Mouse (Mus musculus) kidney, embryonic 15.5 days (tissue): Measurements from ENCODE around the gene Ppm1l. TPM values are rescaled to one million over a fixed set of nuclear protein-coding genes. Genes with fewer than 3 reads are reported as not detected.

Experiments used
- ATAC-seq: fragments of 200-750 bp; cut with Nextera tagmentation; replicated peaks from 2 replicates; pipeline ENCODE4 v1.8.0; 2017; ENCODE audit warnings: moderate TSS enrichment; ENCODE audit not compliant: low FRiP score
- H3K27ac ChIP-seq: fragments of 300-500 bp; sonication (generic); 2 replicates; pipeline ENCODE4 v1.5.1; 2015; ENCODE audit warnings: mild to moderate bottlenecking, inconsistent platforms
- H3K27me3 ChIP-seq: fragments of 300-500 bp; sonication (generic); 2 replicates; pipeline ENCODE4 v1.6.1; 2015; ENCODE audit warnings: inconsistent platforms
- H3K36me3 ChIP-seq: fragments of 300-500 bp; sonication (generic); 2 replicates; pipeline ENCODE4 v1.6.1; 2015; ENCODE audit warnings: inconsistent platforms
- H3K4me1 ChIP-seq: fragments of 300-500 bp; sonication (generic); 2 replicates; pipeline ENCODE4 v1.6.1; 2015; ENCODE audit warnings: inconsistent platforms
- H3K4me2 ChIP-seq: fragments of 300-500 bp; sonication (generic); 2 replicates; pipeline ENCODE4 v1.6.1; 2015; ENCODE audit warnings: moderate library complexity, mild to moderate bottlenecking, inconsistent platforms
- H3K4me3 ChIP-seq: fragments of 300-500 bp; sonication (generic); replicated peaks from 2 replicates; pipeline ENCODE4 v1.5.1; 2015; ENCODE audit warnings: mild to moderate bottlenecking, inconsistent platforms
- H3K9ac ChIP-seq: fragments of 300-500 bp; sonication (generic); 2 replicates; pipeline ENCODE4 v1.6.1; 2015; ENCODE audit warnings: mild to moderate bottlenecking, inconsistent platforms
- H3K9me3 ChIP-seq: fragments of 300-500 bp; sonication (generic); replicated peaks from 2 replicates; pipeline ENCODE4 v1.6.1; 2016; ENCODE audit warnings: inconsistent platforms
- WGBS: fragments of 180-500 bp; shearing (Covaris S2); methylation state at CpG from one replicate; pipeline ENCODE4 v1.1.7; 2015; ENCODE audit warnings: mixed read lengths; 5-methylcytosine and 5-hydroxymethylcytosine counted together
- polyA plus RNA-seq: library from polyadenylated mRNA; unstranded; fragments of >200 nt; fragmentation: Nextera tagmentation; extraction: Ambion mirVana; gene quantifications from 2 replicates; pipeline ENCODE4 v1.2.1, GENCODE M21; 2015

Ppm1l gene
- polyA plus RNA-seq, 1 experiment from 2014 or later: 6.2 TPM

GRCm38 (mm10) chr3:69489669-69490068 lies 173.0 kb downstream of the Ppm1l start:
- no peaks in the 10 kb centered on the region for H3K27me3 ChIP-seq
- peaks cover 28% of the 10 kb centered on the region for H3K4me1 ChIP-seq
- no peak overlapping the region for H3K4me3 ChIP-seq
- no peak overlapping the region for H3K4me2 ChIP-seq
- no peaks in the 10 kb centered on the region for H3K36me3 ChIP-seq
- no peak for ATAC-seq
- WGBS: 78% methylated on average over 3 of the region's 3 CpGs
- no peaks in the 10 kb centered on the region for H3K9me3 ChIP-seq
- H3K9ac ChIP-seq: no peak overlapping the region
- no peak overlapping the region for H3K27ac ChIP-seq

GRCm38 (mm10) chr3:69490981-69491681 lies 174.5 kb downstream of the Ppm1l start:
- Histone ChIP-seq H3K27me3 (no peaks in the 10 kb centered on the region), H3K9me3 (no peaks in the 10 kb centered on the region), H3K9ac (no peak overlapping the region), H3K27ac (no peak overlapping the region), H3K4me3 (no peak overlapping the region), H3K4me2 (no peak overlapping the region), H3K4me1 (peaks cover 24% of the 10 kb centered on the region), H3K36me3 (no peaks in the 10 kb centered on the region)
- 59% methylated on average over 6 of the region's 6 CpGs for WGBS
- ATAC-seq: peak; percentile 89

GRCm38 (mm10) chr3:69494233-69495010 lies 177.8 kb downstream of the Ppm1l start:
- no peak overlapping the region for H3K27ac ChIP-seq
- no peak overlapping the region for H3K4me3 ChIP-seq
- H3K27me3 ChIP-seq: no peaks in the 10 kb centered on the region
- no peak for ATAC-seq
- H3K4me2 ChIP-seq: no peak overlapping the region
- whole genome bisulfite sequencing: 66% methylated on average over 4 of the region's 4 CpGs
- no peaks in the 10 kb centered on the region for H3K9me3 ChIP-seq
- H3K36me3 ChIP-seq: no peaks in the 10 kb centered on the region
- peaks cover 14% of the 10 kb centered on the region; the same call in 1 of the 2 replicates for H3K4me1 ChIP-seq
- no peak overlapping the region for H3K9ac ChIP-seq

DNA sequence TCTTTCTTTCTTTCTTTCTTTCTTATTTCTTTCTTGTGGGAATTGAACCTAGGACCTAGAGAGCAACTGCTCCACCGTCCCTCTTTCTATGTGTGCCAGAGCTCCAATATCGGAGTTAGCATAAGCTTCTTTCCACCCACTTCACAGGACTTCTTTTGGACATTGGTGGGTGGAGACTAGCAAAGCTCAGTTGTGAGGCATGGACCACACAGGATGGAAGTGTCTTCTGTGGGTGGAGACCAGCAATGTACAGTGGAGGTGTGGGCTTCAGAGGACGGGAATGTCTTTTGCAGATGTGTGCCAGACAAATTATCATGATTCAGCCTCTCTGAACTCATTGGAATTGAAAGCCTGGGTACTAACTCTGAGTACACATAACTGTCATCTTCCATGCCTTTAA lies 180.5 kb downstream of the Ppm1l start:
- Histone ChIP-seq H3K9ac (no peak overlapping the region), H3K4me2 (no peak overlapping the region), H3K27me3 (no peaks in the 10 kb centered on the region), H3K9me3 (no peaks in the 10 kb centered on the region), H3K36me3 (no peaks in the 10 kb centered on the region), H3K4me3 (no peak overlapping the region), H3K27ac (no peak overlapping the region), H3K4me1 (peaks cover 8% of the 10 kb centered on the region)
- ATAC-seq: no peak
- 87% methylated on average over 3 of the region's 3 CpGs for WGBS

GRCm38 (mm10) chr3:69502009-69502408 lies 185.3 kb downstream of the Ppm1l start:
- H3K36me3 ChIP-seq: no peaks in the 10 kb centered on the region
- H3K27ac ChIP-seq: no peak overlapping the region
- no peaks in the 10 kb centered on the region for H3K27me3 ChIP-seq
- no peaks in the 10 kb centered on the region for H3K9me3 ChIP-seq
- peaks cover 16% of the 10 kb centered on the region for H3K4me1 ChIP-seq
- H3K4me2 ChIP-seq: no peak overlapping the region
- no peak overlapping the region for H3K4me3 ChIP-seq
- no peak overlapping the region for H3K9ac ChIP-seq
- peak; percentile 46; the same call in 1 of the 2 replicates for ATAC-seq
- WGBS: 12% methylated on average over 6 of the region's 6 CpGs

GRCm38 (mm10) chr3:69502527-69502926 lies 185.9 kb downstream of the Ppm1l start:
- H3K9me3 ChIP-seq: no peaks in the 10 kb centered on the region
- H3K27me3 ChIP-seq: no peaks in the 10 kb centered on the region
- H3K36me3 ChIP-seq: no peaks in the 10 kb centered on the region
- H3K27ac ChIP-seq: no peak overlapping the region
- ATAC-seq: no peak
- no peak overlapping the region for H3K4me2 ChIP-seq
- peaks cover 16% of the 10 kb centered on the region for H3K4me1 ChIP-seq
- H3K9ac ChIP-seq: no peak overlapping the region
- WGBS: 12% methylated on average over 4 of the region's 4 CpGs
- no peak overlapping the region for H3K4me3 ChIP-seq

DNA sequence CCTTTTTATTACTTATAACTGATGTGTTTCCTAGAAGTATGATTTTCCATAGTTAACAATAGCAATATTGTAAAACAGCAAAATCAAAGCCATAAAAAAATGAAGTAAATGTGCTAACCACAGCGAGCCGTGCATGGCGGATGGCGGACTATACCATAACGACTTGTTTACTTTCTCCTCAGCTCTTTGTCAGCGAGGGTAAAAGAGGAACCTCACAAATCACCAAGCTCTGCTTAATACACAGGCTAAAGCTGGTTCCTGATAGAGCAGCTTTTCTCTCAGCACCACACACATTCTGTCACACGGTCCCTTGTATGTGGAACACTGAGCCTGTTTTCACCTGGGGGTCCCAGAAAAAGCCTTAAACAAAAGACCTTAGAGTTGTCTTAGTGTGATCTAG lies 188.4 kb downstream of the Ppm1l start:
- Histone ChIP-seq H3K4me2 (no peak overlapping the region), H3K27ac (no peak overlapping the region), H3K27me3 (no peaks in the 10 kb centered on the region), H3K9ac (no peak overlapping the region), H3K4me1 (peaks cover 16% of the 10 kb centered on the region), H3K9me3 (no peaks in the 10 kb centered on the region), H3K4me3 (no peak overlapping the region), H3K36me3 (no peaks in the 10 kb centered on the region)
- WGBS: 67% methylated on average over 7 of the region's 7 CpGs
- no peak for ATAC-seq

- no peaks in the 10 kb centered on the region for H3K9me3 ChIP-seq
- WGBS: 84% methylated on average over 4 of the region's 4 CpGs
- no peaks in the 10 kb centered on the region for H3K27me3 ChIP-seq
- ATAC-seq: no peak
- H3K4me1 ChIP-seq: peaks cover 13% of the 10 kb centered on the region
- H3K4me2 ChIP-seq: no peak overlapping the region
- no peak overlapping the region for H3K9ac ChIP-seq
- no peaks in the 10 kb centered on the region for H3K36me3 ChIP-seq
- no peak overlapping the region for H3K4me3 ChIP-seq
- H3K27ac ChIP-seq: no peak overlapping the region
Observed at GRCm38 (mm10) chr3:69506352-69506751, 189.7 kb downstream of the Ppm1l start.

DNA sequence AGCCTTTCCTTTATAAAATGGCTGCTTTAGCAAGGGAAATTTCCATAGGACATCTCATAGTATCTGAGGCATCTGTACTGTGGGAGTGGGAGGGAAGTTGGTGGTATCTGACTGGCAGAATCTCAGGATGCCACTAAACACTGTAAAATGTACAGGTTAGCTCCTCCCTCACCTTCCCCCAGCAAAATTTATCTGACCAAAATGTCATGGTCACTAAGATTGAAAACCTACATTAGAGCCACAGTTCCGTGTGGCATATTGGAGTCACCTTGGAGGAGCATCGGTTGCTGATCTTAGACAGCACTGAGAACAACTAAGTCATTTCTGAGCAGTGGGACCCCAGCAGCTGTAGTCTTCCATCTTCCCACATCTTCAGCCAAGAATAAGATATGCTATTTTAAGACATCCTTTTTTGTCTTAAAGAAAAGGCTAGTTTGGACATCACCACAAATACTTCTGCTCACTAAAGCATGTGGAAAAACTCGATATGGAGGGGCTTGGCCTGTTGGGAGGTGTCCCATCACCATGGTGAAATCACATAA lies 192.8 kb downstream of the Ppm1l start:
- Histone ChIP-seq H3K27me3 (no peaks in the 10 kb centered on the region), H3K9ac (no peak overlapping the region), H3K4me1 (peaks cover 9% of the 10 kb centered on the region; the same call in 1 of the 2 replicates), H3K9me3 (no peaks in the 10 kb centered on the region), H3K27ac (no peak overlapping the region), H3K4me2 (no peak overlapping the region), H3K36me3 (no peaks in the 10 kb centered on the region), H3K4me3 (no peak overlapping the region)
- no peak for ATAC-seq
- WGBS: 67% methylated on average over 3 of the region's 3 CpGs

- Histone ChIP-seq H3K36me3 (no peaks in the 10 kb centered on the region), H3K4me1 (peaks cover 27% of the 10 kb centered on the region), H3K27me3 (no peaks in the 10 kb centered on the region), H3K27ac (no peak overlapping the region), H3K9me3 (no peaks in the 10 kb centered on the region), H3K9ac (no peak overlapping the region), H3K4me3 (no peak overlapping the region), H3K4me2 (no peak overlapping the region)
- ATAC-seq: no peak
- WGBS: 31% methylated on average over 7 of the region's 7 CpGs
Observed at GRCm38 (mm10) chr3:69511881-69512280, 195.2 kb downstream of the Ppm1l start.

DNA sequence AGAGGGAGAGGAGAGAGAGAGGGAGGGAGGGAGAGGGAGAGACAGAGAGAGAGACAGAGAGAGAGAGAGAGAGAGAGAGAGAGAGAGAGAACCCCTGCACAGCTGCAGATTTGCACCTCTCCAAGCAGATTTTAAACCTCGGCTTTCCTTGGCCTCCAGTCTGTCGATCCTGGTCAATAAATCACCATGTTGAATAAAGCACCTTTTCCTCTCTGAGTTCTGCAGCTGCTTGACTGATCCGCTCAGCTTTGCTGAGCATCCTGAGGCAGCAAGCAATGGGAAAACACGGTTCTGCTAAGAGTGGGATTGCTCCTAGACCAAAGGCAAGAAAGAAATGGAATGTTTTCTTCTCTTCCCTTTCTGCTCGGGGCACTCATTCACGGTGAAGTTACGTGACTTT lies 195.7 kb downstream of the Ppm1l start:
- Histone ChIP-seq H3K36me3 (no peaks in the 10 kb centered on the region), H3K27ac (no peak overlapping the region), H3K9ac (no peak overlapping the region), H3K27me3 (no peaks in the 10 kb centered on the region), H3K9me3 (no peaks in the 10 kb centered on the region), H3K4me3 (no peak overlapping the region), H3K4me2 (peak overlapping the region; percentile 29; the same call in 1 of the 2 replicates), H3K4me1 (peaks cover 32% of the 10 kb centered on the region)
- WGBS: 16% methylated on average over 7 of the region's 7 CpGs
- ATAC-seq: no peak

- H3K9ac ChIP-seq: no peak overlapping the region
- H3K36me3 ChIP-seq: no peaks in the 10 kb centered on the region
- no peak overlapping the region for H3K4me3 ChIP-seq
- H3K27ac ChIP-seq: peak overlapping the region; percentile 64; the same call in 1 of the 2 replicates
- H3K4me2 ChIP-seq: no peak overlapping the region
- ATAC-seq: peak; percentile 56; the same call in 1 of the 2 replicates
- peaks cover 32% of the 10 kb centered on the region for H3K4me1 ChIP-seq
- 55% methylated on average over 13 of the region's 13 CpGs for WGBS
- H3K9me3 ChIP-seq: no peaks in the 10 kb centered on the region
- H3K27me3 ChIP-seq: no peaks in the 10 kb centered on the region
Observed at GRCm38 (mm10) chr3:69515730-69516350, 199.2 kb downstream of the Ppm1l start.
